Mouse (Mus musculus) forebrain, embryonic 16.5 days (tissue): ENCODE measurements around the gene Ermp1. TPM values are rescaled to one million over a fixed set of nuclear protein-coding genes. Genes with fewer than 3 reads are reported as not detected.
A peak's percentile ranks its signal among the peaks of the same experiment; 100 is the strongest.

ENCODE experiments used
- ATAC-seq: fragments of 200-750 bp; cut with Nextera tagmentation; 2 replicates; pipeline ENCODE4 v1.8.0; 2017; ENCODE audit warnings: mild to moderate bottlenecking, moderate library complexity
- H3K27ac ChIP-seq: fragments of 300-500 bp; sonication (generic); 2 replicates; pipeline ENCODE4 v1.5.1; 2014; ENCODE audit warnings: low read length, control low read depth
- H3K27me3 ChIP-seq: fragments of 300-500 bp; sonication (generic); replicated peaks from 2 replicates; pipeline ENCODE4 v1.6.1; 2014; ENCODE audit warnings: low read length; ENCODE audit not compliant: control insufficient read depth, insufficient read depth
- H3K36me3 ChIP-seq: fragments of 300-500 bp; sonication (generic); 2 replicates; pipeline ENCODE4 v1.6.1; 2014; ENCODE audit not compliant: control insufficient read depth, insufficient read depth
- H3K4me1 ChIP-seq: fragments of 300-500 bp; sonication (generic); replicated peaks from 2 replicates; pipeline ENCODE4 v1.6.1; 2014; ENCODE audit warnings: low read length; ENCODE audit not compliant: control insufficient read depth, insufficient read depth
- H3K4me2 ChIP-seq: fragments of 300-500 bp; sonication (generic); 2 replicates; pipeline ENCODE4 v1.6.1; 2014; ENCODE audit warnings: mild to moderate bottlenecking, low read length, control low read depth
- H3K4me3 ChIP-seq: fragments of 300-500 bp; sonication (generic); replicated peaks from 2 replicates; pipeline ENCODE4 v1.5.1; 2014; ENCODE audit warnings: mild to moderate bottlenecking, low read length, control low read depth
- H3K9ac ChIP-seq: fragments of 300-500 bp; sonication (generic); replicated peaks from 2 replicates; pipeline ENCODE4 v1.6.1; 2014; ENCODE audit warnings: low read depth, low read length, control low read depth
- H3K9me3 ChIP-seq: fragments of 300-500 bp; sonication (generic); 2 replicates; pipeline ENCODE4 v1.6.1; 2016; ENCODE audit warnings: low read length; ENCODE audit not compliant: control insufficient read depth
- WGBS: fragments of 180-500 bp; shearing (Covaris S2); extraction: QIAGEN DNeasy Blood & Tissue Kit; methylation state at CpG from one replicate; pipeline ENCODE4 v1.1.7; 2014; 5-methylcytosine and 5-hydroxymethylcytosine counted together
- polyA plus RNA-seq: library from polyadenylated mRNA; unstranded; fragments of >200 nt; fragmentation: Nextera tagmentation; extraction: Ambion mirVana; gene quantifications from 2 replicates; pipeline ENCODE4 v1.2.1, GENCODE M21; 2015

Gene Ermp1
- polyA plus RNA-seq, 1 experiment from 2014 or later = 8.2 TPM

GRCm38 (mm10) chr19:29656029-29656428, 7.8 kb upstream of the Ermp1 start:
- H3K4me3 ChIP-seq = no peak overlapping the region
- no peak overlapping the region for H3K27ac ChIP-seq
- H3K4me2 ChIP-seq = no peak overlapping the region
- no peaks in the 10 kb centered on the region for H3K9me3 ChIP-seq
- no peaks in the 10 kb centered on the region for H3K4me1 ChIP-seq
- no peaks in the 10 kb centered on the region for H3K36me3 ChIP-seq
- ATAC-seq = no peak
- 57% methylated on average over 4 of the region's 4 CpGs for WGBS
- no peak overlapping the region for H3K9ac ChIP-seq
- H3K27me3 ChIP-seq = no peaks in the 10 kb centered on the region

- ATAC-seq = no peak
- no peak overlapping the region for H3K9ac ChIP-seq
- H3K9me3 ChIP-seq = no peaks in the 10 kb centered on the region
- H3K4me3 ChIP-seq = no peak overlapping the region
- H3K27me3 ChIP-seq = no peaks in the 10 kb centered on the region
- no peaks in the 10 kb centered on the region for H3K4me1 ChIP-seq
- H3K27ac ChIP-seq = no peak overlapping the region
- no peak overlapping the region for H3K4me2 ChIP-seq
- WGBS = 45% methylated on average over 6 of the region's 6 CpGs
- no peaks in the 10 kb centered on the region for H3K36me3 ChIP-seq
Observed at GRCm38 (mm10) chr19:29655148-29655547, 6.9 kb upstream of the Ermp1 start.

- 88% methylated on average over 9 of the region's 9 CpGs for WGBS
- no peak overlapping the region for H3K4me2 ChIP-seq
- H3K4me3 ChIP-seq = no peak overlapping the region
- H3K4me1 ChIP-seq = no peaks in the 10 kb centered on the region
- H3K9ac ChIP-seq = no peak overlapping the region
- H3K36me3 ChIP-seq = no peaks in the 10 kb centered on the region
- no peaks in the 10 kb centered on the region for H3K9me3 ChIP-seq
- no peaks in the 10 kb centered on the region for H3K27me3 ChIP-seq
- no peak overlapping the region for H3K27ac ChIP-seq
- ATAC-seq = no peak
Observed at GRCm38 (mm10) chr19:29653768-29654265, 5.6 kb upstream of the Ermp1 start.

- no peak overlapping the region for H3K4me3 ChIP-seq
- H3K36me3 ChIP-seq = no peaks in the 10 kb centered on the region
- ATAC-seq = no peak
- no peak overlapping the region for H3K4me2 ChIP-seq
- H3K9ac ChIP-seq = no peak overlapping the region
- H3K27ac ChIP-seq = no peak overlapping the region
- WGBS = 87% methylated on average over 1 of the region's 1 CpGs
- H3K9me3 ChIP-seq = peaks cover 1% of the 10 kb centered on the region; the same call in 1 of the 2 replicates
- H3K27me3 ChIP-seq = no peaks in the 10 kb centered on the region
- no peaks in the 10 kb centered on the region for H3K4me1 ChIP-seq
Observed at GRCm38 (mm10) chr19:29649683-29650082, 1.5 kb upstream of the Ermp1 start.

- Histone ChIP-seq H3K4me3 (peak overlapping the region; percentile 85), H3K27me3 (no peaks in the 10 kb centered on the region), H3K27ac (no peak overlapping the region; the same call in 1 of the 2 replicates), H3K9ac (no peak overlapping the region), H3K4me1 (no peaks in the 10 kb centered on the region), H3K4me2 (0 out of 2 replicates have a peak overlapping the region, but pooled peaks have one; percentile 0), H3K36me3 (no peaks in the 10 kb centered on the region), H3K9me3 (peaks cover 2% of the 10 kb centered on the region; the same call in 1 of the 2 replicates)
- 27% methylated on average over 4 of the region's 4 CpGs for WGBS
- no peak for ATAC-seq
Observed at GRCm38 (mm10) chr19:29648550-29648914, 317 bp upstream of the Ermp1 start.

- peaks cover 2% of the 10 kb centered on the region; the same call in 1 of the 2 replicates for H3K9me3 ChIP-seq
- no peak overlapping the region for H3K4me2 ChIP-seq
- H3K4me1 ChIP-seq = no peaks in the 10 kb centered on the region
- no peaks in the 10 kb centered on the region for H3K27me3 ChIP-seq
- H3K27ac ChIP-seq = no peak overlapping the region
- 96% methylated on average over 6 of the region's 6 CpGs for WGBS
- no peaks in the 10 kb centered on the region for H3K36me3 ChIP-seq
- no peak overlapping the region for H3K4me3 ChIP-seq
- H3K9ac ChIP-seq = no peak overlapping the region
- ATAC-seq = no peak
Observed at GRCm38 (mm10) chr19:29644747-29645146, 3.5 kb downstream of the Ermp1 start.

- H3K27ac ChIP-seq = no peak overlapping the region
- no peak for ATAC-seq
- H3K4me2 ChIP-seq = no peak overlapping the region
- H3K9me3 ChIP-seq = peaks cover 2% of the 10 kb centered on the region; the same call in 1 of the 2 replicates
- H3K4me1 ChIP-seq = no peaks in the 10 kb centered on the region
- no peaks in the 10 kb centered on the region for H3K36me3 ChIP-seq
- no peak overlapping the region for H3K9ac ChIP-seq
- WGBS = 75% methylated on average over 11 of the region's 11 CpGs
- H3K27me3 ChIP-seq = no peaks in the 10 kb centered on the region
- H3K4me3 ChIP-seq = no peak overlapping the region
Observed at GRCm38 (mm10) chr19:29643194-29643922, 4.9 kb downstream of the Ermp1 start.

- no peaks in the 10 kb centered on the region for H3K27me3 ChIP-seq
- H3K9me3 ChIP-seq = peaks cover 2% of the 10 kb centered on the region; the same call in 1 of the 2 replicates
- no peak overlapping the region for H3K9ac ChIP-seq
- H3K4me3 ChIP-seq = no peak overlapping the region
- no peaks in the 10 kb centered on the region for H3K4me1 ChIP-seq
- H3K4me2 ChIP-seq = no peak overlapping the region
- ATAC-seq = no peak
- H3K27ac ChIP-seq = no peak overlapping the region
- no peaks in the 10 kb centered on the region for H3K36me3 ChIP-seq
- 55% methylated on average over 6 of the region's 6 CpGs for WGBS
Observed at GRCm38 (mm10) chr19:29642211-29642610, 6.0 kb downstream of the Ermp1 start.

GRCm38 (mm10) chr19:29641510-29641909, 6.7 kb downstream of the Ermp1 start:
- no peak for ATAC-seq
- no peak overlapping the region for H3K4me3 ChIP-seq
- no peaks in the 10 kb centered on the region for H3K27me3 ChIP-seq
- no peak overlapping the region for H3K4me2 ChIP-seq
- no peaks in the 10 kb centered on the region for H3K36me3 ChIP-seq
- WGBS = 34% methylated on average over 5 of the region's 5 CpGs
- no peak overlapping the region for H3K27ac ChIP-seq
- H3K9ac ChIP-seq = no peak overlapping the region
- H3K9me3 ChIP-seq = peaks cover 2% of the 10 kb centered on the region; the same call in 1 of the 2 replicates
- H3K4me1 ChIP-seq = no peaks in the 10 kb centered on the region
